ENCODE assay signal across 8 mouse cellular contexts in the genomic region with DNA sequence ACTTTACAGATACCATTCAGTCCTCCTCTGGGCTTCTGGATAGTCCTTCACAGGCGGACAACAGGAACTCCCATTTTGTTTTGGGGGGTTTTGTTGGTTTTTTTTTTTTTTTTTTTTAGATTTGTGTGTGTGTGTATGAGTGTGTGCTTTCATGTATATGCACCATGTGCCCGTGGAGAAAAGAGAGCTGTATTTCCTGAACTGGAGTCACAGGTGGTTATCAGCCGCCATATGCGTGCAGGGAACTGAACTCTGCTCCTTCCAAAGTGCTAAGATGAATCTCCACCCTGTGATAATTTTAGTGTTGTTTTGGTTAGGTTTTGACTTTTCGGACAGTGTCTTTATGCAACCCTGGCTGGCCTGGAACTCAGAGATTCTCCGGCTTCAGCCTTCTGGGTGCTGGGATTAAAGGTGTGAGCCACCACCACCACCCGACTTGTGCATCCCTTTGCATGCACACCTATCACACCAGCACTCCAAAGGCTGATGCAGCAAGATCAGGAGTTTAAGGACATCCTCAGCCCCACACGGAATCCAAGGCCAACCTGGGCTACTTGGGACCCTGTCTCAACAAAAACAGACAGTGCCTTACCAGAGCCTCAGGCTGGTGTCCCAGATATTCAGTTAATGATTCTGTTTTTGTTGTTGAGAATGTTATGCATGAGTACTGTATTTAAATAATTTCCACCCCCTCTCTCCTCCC. TPM values are rescaled to one million over a fixed set of nuclear protein-coding genes. Genes with fewer than 3 reads are reported as not detected.
DNase-seq lines count a peak whose midpoint lies in the region; ATAC-seq and TF ChIP-seq lines count a peak whose summit lies in the region.

No protein-coding gene starts in this region.

- H3K27ac ChIP-seq in lung, embryonic 16.5 days (ENCODE audit: low read length): no peak overlapping the region
- 0 out of 2 replicates have a peak overlapping the region, but pooled peaks have one; percentile 31 for H3K27ac ChIP-seq in forebrain, embryonic 12.5 days
- H3K27ac ChIP-seq in limb, embryonic 11.5 days (replicated peaks; ENCODE audit: low read depth, low read length): no peak overlapping the region
- H3K27ac ChIP-seq in olfactory bulb, adult 2 months (ENCODE audit: insufficient read depth, low read depth, low read length): no peak overlapping the region
- H3K27ac ChIP-seq in thymus, adult 2 months (ENCODE audit: control insufficient read depth, insufficient read depth, low read length): no peak overlapping the region

- no peak for ATAC-seq in lung, embryonic 16.5 days (ENCODE audit: low read depth)
- no peak for ATAC-seq in forebrain, embryonic 12.5 days (ENCODE audit: low FRiP score)
- ATAC-seq in limb, embryonic 11.5 days (ENCODE audit: insufficient number of reproducible peaks, low FRiP score, low TSS enrichment, low read depth): no peak

- WGBS in lung, embryonic 16.5 days: 55% methylated on average over 8 of the region's 8 CpGs
- WGBS in forebrain, embryonic 12.5 days: 76% methylated on average over 8 of the region's 8 CpGs
- WGBS in limb, embryonic 11.5 days: 76% methylated on average over 8 of the region's 8 CpGs
- WGBS in olfactory bulb, adult 2 months: 33% methylated on average over 8 of the region's 8 CpGs
- WGBS in thymus, adult 2 months: 61% methylated on average over 8 of the region's 8 CpGs

- intact Hi-C loops in left cerebral cortex, postnatal 25 days (cut with DNase I): loop anchor here (5.0 kb wide), 1 partner anchor 260 kb away; the partner anchor contains the start of gene Rcc2

- H3K36me3 ChIP-seq in lung, embryonic 16.5 days (ENCODE audit: control insufficient read depth, insufficient read depth, low read length): 0 out of 2 replicates have a peak, but pooled peaks cover 3% of the 10 kb centered on the region
- peaks cover 14% of the 10 kb centered on the region; the same call in 1 of the 2 replicates for H3K36me3 ChIP-seq in forebrain, embryonic 12.5 days (replicated peaks)
- H3K36me3 ChIP-seq in limb, embryonic 11.5 days (ENCODE audit: control insufficient read depth, insufficient read depth, low read length): no peaks in the 10 kb centered on the region
- peaks cover 5% of the 10 kb centered on the region for H3K36me3 ChIP-seq in thymus, adult 2 months (ENCODE audit: control insufficient read depth, insufficient read depth, low read length)

- no peak for TF ChIP-seq POLR2A in olfactory bulb, adult 2 months (IDR thresholded peaks at IDR 0.05; ENCODE audit: insufficient read depth, low read depth, low read length)
- no peak for TF ChIP-seq POLR2A in thymus, adult 2 months (IDR thresholded peaks at IDR 0.05; ENCODE audit: control insufficient read depth, extremely low read depth, insufficient read depth, low read length, poor library complexity)

- H3K4me1 ChIP-seq in lung, embryonic 16.5 days (replicated peaks; ENCODE audit: control insufficient read depth, insufficient read depth, low read length): peaks cover 22% of the 10 kb centered on the region
- peaks cover 41% of the 10 kb centered on the region for H3K4me1 ChIP-seq in forebrain, embryonic 12.5 days
- peaks cover 8% of the 10 kb centered on the region; the same call in 1 of the 2 replicates for H3K4me1 ChIP-seq in limb, embryonic 11.5 days (ENCODE audit: control insufficient read depth, insufficient read depth, low read length)
- peaks cover 42% of the 10 kb centered on the region for H3K4me1 ChIP-seq in olfactory bulb, adult 2 months (ENCODE audit: control insufficient read depth, insufficient read depth, low read length)
- H3K4me1 ChIP-seq in thymus, adult 2 months (replicated peaks; ENCODE audit: control insufficient read depth, insufficient read depth, low read length): peaks cover 25% of the 10 kb centered on the region

- no peaks in the 10 kb centered on the region for H3K27me3 ChIP-seq in lung, embryonic 16.5 days (ENCODE audit: control insufficient read depth, insufficient read depth, low read depth, low read length)
- H3K27me3 ChIP-seq in forebrain, embryonic 12.5 days: peaks cover 10% of the 10 kb centered on the region; the same call in 1 of the 2 replicates
- no peaks in the 10 kb centered on the region for H3K27me3 ChIP-seq in limb, embryonic 11.5 days (ENCODE audit: control insufficient read depth, insufficient read depth, low read length)
- no peaks in the 10 kb centered on the region for H3K27me3 ChIP-seq in thymus, adult 2 months (ENCODE audit: control insufficient read depth, insufficient read depth, low read length)

- H3K4me2 ChIP-seq in lung, embryonic 16.5 days (ENCODE audit: low read depth, low read length): peak overlapping the region; percentile 67
- H3K4me2 ChIP-seq in forebrain, embryonic 12.5 days: peak overlapping the region; percentile 95
- H3K4me2 ChIP-seq in limb, embryonic 11.5 days (ENCODE audit: low read depth, severe bottlenecking): peak overlapping the region; percentile 92

- peak overlapping the region; percentile 94 for H3K4me3 ChIP-seq in lung, embryonic 16.5 days (ENCODE audit: low read length)
- H3K4me3 ChIP-seq in forebrain, embryonic 12.5 days (replicated peaks): peak overlapping the region; percentile 93
- H3K4me3 ChIP-seq in limb, embryonic 11.5 days (ENCODE audit: low read depth, low read length): peak overlapping the region; percentile 96
- peak overlapping the region; percentile 64 for H3K4me3 ChIP-seq in olfactory bulb, adult 2 months (ENCODE audit: insufficient read depth, low read depth, low read length)
- no peak overlapping the region; the same call in 1 of the 2 replicates for H3K4me3 ChIP-seq in thymus, adult 2 months (ENCODE audit: control insufficient read depth, insufficient read depth, low read length)

- DNase-seq in lung, postnatal 14 days: no peak
- DNase-seq in limb, embryonic 11.5 days (ENCODE audit: low spot score): no peak
- no peak for DNase-seq in thymus, postnatal 4 days
- no peak for DNase-seq in left cerebral cortex, postnatal 25 days (ENCODE audit: low spot score in 2 of 2)
- no peak for DNase-seq in thymus, adult 2 months

- TF ChIP-seq CTCF in olfactory bulb, adult 2 months (IDR thresholded peaks at IDR 0.05; ENCODE audit: insufficient read depth, low read depth, low read length): no peak
- TF ChIP-seq CTCF in thymus, adult 2 months (IDR thresholded peaks at IDR 0.05; ENCODE audit: borderline replicate concordance, control insufficient read depth, extremely low read depth, insufficient read depth, low read length, poor library complexity): no peak

- H3K9ac ChIP-seq in lung, embryonic 16.5 days (ENCODE audit: low read length): peak overlapping the region; percentile 90
- H3K9ac ChIP-seq in forebrain, embryonic 12.5 days: peak overlapping the region; percentile 93
- peak overlapping the region; percentile 92 for H3K9ac ChIP-seq in limb, embryonic 11.5 days (ENCODE audit: low read length)

- no peaks in the 10 kb centered on the region for H3K9me3 ChIP-seq in lung, embryonic 16.5 days (ENCODE audit: control insufficient read depth, low read length)
- H3K9me3 ChIP-seq in forebrain, embryonic 12.5 days: no peaks in the 10 kb centered on the region
- no peaks in the 10 kb centered on the region for H3K9me3 ChIP-seq in limb, embryonic 11.5 days (ENCODE audit: control insufficient read depth, low read length)

RNA-seq across cellular contexts. Expression of gene Sdhb, which starts 1.4 kb away (rescaled TPM):
- 347 and 354 TPM in 2 replicates for polyA plus RNA-seq in lung, embryonic 16.5 days (2015; fragmentation: Nextera tagmentation; extraction: Ambion mirVana)
- polyA plus RNA-seq in forebrain, embryonic 12.5 days (2016; fragmentation: Nextera tagmentation; extraction: Ambion mirVana): 380 and 396 TPM in 2 replicates
- polyA plus RNA-seq in limb, embryonic 11.5 days (2014; fragmentation: Nextera tagmentation; extraction: Ambion mirVana): 403 and 421 TPM in 2 replicates
- polyA plus RNA-seq in olfactory bulb, adult 2 months (2012; ENCODE audit: insufficient read depth, insufficient read length, low replicate concordance, missing spikeins): not detected in 2 replicates
- 100 to 1,000 TPM; 187 to 191 TPM for total RNA-seq in left cerebral cortex, postnatal 25 days (2021)
- polyA plus RNA-seq in thymus, adult 2 months (2012; rRNA removed): 194 and 239 TPM in 2 replicates

RNA-seq across cellular contexts. Expression of gene Atp13a2, which starts 24.3 kb away (rescaled TPM):
- polyA plus RNA-seq in lung, embryonic 16.5 days (2015; fragmentation: Nextera tagmentation; extraction: Ambion mirVana): 34.5 and 35.6 TPM in 2 replicates
- polyA plus RNA-seq in forebrain, embryonic 12.5 days (2016; fragmentation: Nextera tagmentation; extraction: Ambion mirVana): 75.5 and 82.3 TPM in 2 replicates
- 27.8 and 28.7 TPM in 2 replicates for polyA plus RNA-seq in limb, embryonic 11.5 days (2014; fragmentation: Nextera tagmentation; extraction: Ambion mirVana)
- polyA plus RNA-seq in olfactory bulb, adult 2 months (2012; ENCODE audit: insufficient read depth, insufficient read length, low replicate concordance, missing spikeins): not detected in 2 replicates
- 100 to 1,000 TPM; 162 to 171 TPM for total RNA-seq in left cerebral cortex, postnatal 25 days (2021)
- 300 and 301 TPM in 2 replicates for polyA plus RNA-seq in thymus, adult 2 months (2012; rRNA removed)

RNA-seq across cellular contexts. Expression of gene Mfap2, which starts 47.9 kb away (rescaled TPM):
- 500 and 511 TPM in 2 replicates for polyA plus RNA-seq in lung, embryonic 16.5 days (2015; fragmentation: Nextera tagmentation; extraction: Ambion mirVana)
- polyA plus RNA-seq in forebrain, embryonic 12.5 days (2016; fragmentation: Nextera tagmentation; extraction: Ambion mirVana): 250 and 275 TPM in 2 replicates
- 485 and 517 TPM in 2 replicates for polyA plus RNA-seq in limb, embryonic 11.5 days (2014; fragmentation: Nextera tagmentation; extraction: Ambion mirVana)
- polyA plus RNA-seq in olfactory bulb, adult 2 months (2012; ENCODE audit: insufficient read depth, insufficient read length, low replicate concordance, missing spikeins): not detected in 2 replicates
- total RNA-seq in left cerebral cortex, postnatal 25 days (2021): 1 to 10 TPM; 4.4 to 4.5 TPM
- 6.1 and 7.0 TPM in 2 replicates for polyA plus RNA-seq in thymus, adult 2 months (2012; rRNA removed)

RNA-seq across cellular contexts. Expression of gene Padi2, which starts 56.2 kb away (rescaled TPM):
- 1.8 and 2.1 TPM in 2 replicates for polyA plus RNA-seq in lung, embryonic 16.5 days (2015; fragmentation: Nextera tagmentation; extraction: Ambion mirVana)
- polyA plus RNA-seq in forebrain, embryonic 12.5 days (2016; fragmentation: Nextera tagmentation; extraction: Ambion mirVana): 0.45 and 0.74 TPM in 2 replicates
- polyA plus RNA-seq in limb, embryonic 11.5 days (2014; fragmentation: Nextera tagmentation; extraction: Ambion mirVana): 0.17 and 0.35 TPM in 2 replicates
- polyA plus RNA-seq in olfactory bulb, adult 2 months (2012; ENCODE audit: insufficient read depth, insufficient read length, low replicate concordance, missing spikeins): not detected in 2 replicates
- total RNA-seq in left cerebral cortex, postnatal 25 days (2021): 10 to 100 TPM in 1 of 2 experiments, 1 to 10 TPM in 1; 9.5 to 12.1 TPM
- polyA plus RNA-seq in thymus, adult 2 months (2012; rRNA removed): 19.5 and 21.9 TPM in 2 replicates

Comparison
In these comparisons a context has a peak if more than half of its experiments do, and no peak if none do; other contexts are left out.
1. RNA of gene Atp13a2, which starts 24.3 kb away (polyA plus RNA-seq): 300 to 301 TPM in thymus, adult 2 months, 75.5 to 82.3 TPM in forebrain, embryonic 12.5 days, 34.5 to 35.6 TPM in lung, embryonic 16.5 days and 27.8 to 28.7 TPM in limb, embryonic 11.5 days; not detected in olfactory bulb, adult 2 months; every median in the first group is over 10 times any median in the second.
2. RNA of gene Mfap2, which starts 47.9 kb away (polyA plus RNA-seq): 485 to 517 TPM in limb, embryonic 11.5 days, 500 to 511 TPM in lung, embryonic 16.5 days and 250 to 275 TPM in forebrain, embryonic 12.5 days; 6.1 to 7.0 TPM in thymus, adult 2 months and not detected in olfactory bulb, adult 2 months; every median in the first group is over 10 times any median in the second.
3. Peak in every context shown above with its lines, with median percentiles within 50 percentile points of each other: H3K4me2 ChIP-seq and H3K9ac ChIP-seq.